Mouse (Mus musculus): ENCODE measurements around the gene Vmn1r236. TPM values are rescaled to one million over a fixed set of nuclear protein-coding genes. Genes with fewer than 3 reads are reported as not detected.

The Vmn1r236 gene
- polyA plus RNA-seq (2015; fragmentation: Nextera tagmentation; extraction: Ambion mirVana) = not detected in 2 replicates

DNA sequence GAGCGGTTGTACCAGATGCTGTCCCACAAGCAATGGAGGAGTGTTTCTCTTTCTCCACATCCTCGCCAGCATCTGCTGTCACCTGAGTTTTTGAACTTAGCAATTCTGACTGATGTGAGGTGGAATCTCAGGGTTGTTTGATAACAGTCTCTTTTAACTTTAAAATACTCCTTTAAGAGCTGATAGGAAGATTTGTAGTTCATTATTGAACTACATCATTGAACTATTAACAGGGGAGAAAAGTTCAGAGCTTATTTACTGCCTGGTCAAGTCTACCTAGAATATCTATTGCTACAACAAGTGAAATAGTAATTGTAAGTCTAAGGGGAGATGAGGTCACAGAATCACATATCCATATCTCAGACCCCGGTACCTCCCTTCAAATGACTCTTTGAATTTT lies at the start of gene Vmn1r236:
Gene Vmn1r236 (plus strand): TSS at position 301 of the 400 bp plus-strand sequence.
- no peak within 1 kb of the TSS for H3K4me2 ChIP-seq

DNA sequence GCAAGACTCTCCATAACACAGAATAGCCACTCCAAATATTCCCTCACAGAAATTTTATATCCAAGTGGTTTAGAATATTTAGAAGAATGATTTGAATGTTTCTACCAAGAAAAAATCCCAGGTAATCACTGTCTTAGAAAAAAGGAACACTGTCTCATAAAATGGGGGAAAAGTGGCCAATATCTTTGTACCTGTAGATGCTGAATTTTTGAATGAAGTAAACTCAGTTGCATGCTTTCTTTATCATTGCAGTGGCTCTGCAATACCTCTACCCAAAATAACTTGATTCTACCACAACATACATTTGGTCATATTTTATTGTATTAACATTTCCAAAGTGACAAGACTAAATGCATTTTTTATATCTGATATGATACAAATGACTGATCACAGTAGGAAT lies 26.6 kb upstream of the Vmn1r236 start, which contains the start of gene Vmn1r235:
Gene Vmn1r235 (plus strand): TSS at position 301 of the 400 bp plus-strand sequence.
- Histone ChIP-seq H3K27ac (replicated peaks) (no peak within 1 kb of the TSS), H3K4me1 (replicated peaks) (no peaks in the 10 kb centered on the region), H3K9ac (no peak within 1 kb of the TSS), H3K9me3 (no peaks in the 10 kb centered on the region), H3K4me3 (no peak within 1 kb of the TSS), H3K36me3 (no peaks in the 10 kb centered on the region), H3K4me2 (no peak within 1 kb of the TSS), H3K27me3 (no peaks in the 10 kb centered on the region)
- no peak for ATAC-seq (ENCODE audit: low FRiP score, low read depth)

More for the DNA sequence above, at the start of gene Vmn1r236:
- no peak within 1 kb of the TSS for H3K27ac ChIP-seq (replicated peaks)
- no peaks in the 10 kb centered on the region for H3K27me3 ChIP-seq
- WGBS = 80% methylated on average over 3 of the region's 3 CpGs
- H3K36me3 ChIP-seq = no peaks in the 10 kb centered on the region
- no peaks in the 10 kb centered on the region for H3K9me3 ChIP-seq
- H3K4me3 ChIP-seq = no peak within 1 kb of the TSS
- no peak for ATAC-seq (ENCODE audit: low FRiP score, low read depth)
- no peak within 1 kb of the TSS for H3K9ac ChIP-seq
- no peaks in the 10 kb centered on the region for H3K4me1 ChIP-seq (replicated peaks)

DNA sequence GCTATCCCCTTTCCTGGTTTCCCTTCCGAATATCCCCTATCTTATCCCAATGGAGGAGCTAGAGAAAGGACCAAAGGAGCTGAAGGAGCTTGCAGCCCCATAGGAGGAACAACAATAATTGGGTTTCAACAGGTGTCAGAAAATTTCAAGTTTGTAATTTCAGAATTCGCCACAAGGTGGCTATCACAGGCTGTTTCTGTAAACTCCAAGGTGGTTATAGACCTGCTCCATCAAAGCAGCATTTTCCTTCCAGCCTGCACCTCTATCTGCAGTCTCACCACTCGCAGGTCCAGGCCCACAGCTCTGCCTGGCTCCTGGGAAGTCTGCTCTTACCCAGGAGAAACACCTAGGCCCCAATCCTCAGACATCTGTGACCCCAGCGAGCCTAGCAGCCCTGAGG lies 10.6 kb upstream of the Vmn1r236 start:
- Histone ChIP-seq H3K4me1 (replicated peaks) (no peaks in the 10 kb centered on the region), H3K27me3 (no peaks in the 10 kb centered on the region), H3K9me3 (no peaks in the 10 kb centered on the region), H3K36me3 (no peaks in the 10 kb centered on the region), H3K4me3 (no peak overlapping the region), H3K9ac (no peak overlapping the region), H3K4me2 (no peak overlapping the region), H3K27ac (replicated peaks) (no peak overlapping the region)
- peak; percentile 56; the same call in 1 of the 2 replicates for ATAC-seq (ENCODE audit: low FRiP score, low read depth)
- 13% methylated on average over 4 of the region's 4 CpGs for WGBS

DNA sequence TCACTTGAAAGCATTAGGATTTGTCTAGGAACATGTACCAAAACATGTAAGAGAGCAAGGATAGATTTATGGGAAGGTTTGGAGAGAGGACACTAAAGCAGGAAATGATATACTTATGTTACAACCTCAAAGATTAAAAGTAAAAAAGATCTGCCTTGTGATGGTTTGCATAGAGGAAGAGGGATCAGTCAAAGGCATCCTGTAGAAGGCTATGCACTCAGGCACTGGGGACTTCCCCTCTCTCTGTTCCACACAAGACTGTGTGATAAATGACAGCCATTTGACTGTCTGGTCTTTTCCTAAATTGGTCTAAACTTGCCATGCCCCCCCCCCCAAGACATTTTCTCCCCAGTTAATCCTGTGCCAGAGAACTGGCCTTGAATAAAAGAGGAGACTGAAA lies 1.7 kb downstream of the Vmn1r236 start:
- H3K36me3 ChIP-seq = no peaks in the 10 kb centered on the region
- no peak overlapping the region for H3K27ac ChIP-seq (replicated peaks)
- H3K9ac ChIP-seq = no peak overlapping the region
- H3K9me3 ChIP-seq = no peaks in the 10 kb centered on the region
- no peaks in the 10 kb centered on the region for H3K4me1 ChIP-seq (replicated peaks)
- no peak for ATAC-seq (ENCODE audit: low FRiP score, low read depth)
- H3K4me2 ChIP-seq = no peak overlapping the region
- H3K4me3 ChIP-seq = no peak overlapping the region
- H3K27me3 ChIP-seq = no peaks in the 10 kb centered on the region

DNA sequence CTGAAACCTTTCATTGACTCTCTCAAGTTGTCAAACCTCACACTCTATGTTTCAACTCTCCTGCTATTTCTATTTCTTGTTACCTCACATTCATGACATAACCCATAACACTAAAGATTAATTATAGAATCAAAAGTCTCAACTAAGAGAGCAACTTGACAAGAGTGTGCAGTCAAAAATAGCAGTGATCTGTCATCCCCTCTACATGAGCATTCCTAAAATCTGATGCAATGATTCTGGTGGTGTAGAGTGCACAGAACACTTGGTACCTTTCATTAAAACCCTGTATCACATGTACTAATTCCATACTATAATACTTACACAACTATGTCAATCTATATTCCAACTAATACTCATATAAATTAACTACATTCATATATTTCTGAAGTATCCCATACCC lies 7.0 kb downstream of the Vmn1r236 start:
- ATAC-seq (ENCODE audit: low FRiP score, low read depth) = no peak

DNA sequence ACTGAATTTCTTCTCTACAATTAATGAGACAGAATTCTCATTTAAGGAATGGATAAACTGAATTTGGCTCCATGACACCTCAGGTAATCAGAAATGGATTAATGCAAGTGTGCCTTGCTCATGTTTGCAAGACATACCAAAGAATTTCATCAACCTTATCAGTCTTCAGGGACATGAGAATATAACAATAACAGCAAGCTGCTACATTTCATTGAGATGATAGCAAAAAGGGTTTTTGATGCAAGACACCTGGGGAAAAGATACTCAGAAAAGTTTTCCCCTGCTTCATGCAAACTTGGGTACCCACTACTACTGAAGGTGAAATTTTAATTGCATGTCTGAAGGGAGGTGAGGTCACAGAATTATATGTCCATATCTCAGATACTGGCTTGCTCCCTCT lies 28.8 kb downstream of the Vmn1r236 start, which contains the start of gene Vmn1r237:
Gene Vmn1r237 (plus strand): TSS at position 301 of the 400 bp plus-strand sequence.
- no peak within 1 kb of the TSS for H3K27ac ChIP-seq (replicated peaks)

More for the DNA sequence above, 7.0 kb downstream of the Vmn1r236 start:
- Histone ChIP-seq H3K9me3 (no peaks in the 10 kb centered on the region), H3K27me3 (no peaks in the 10 kb centered on the region), H3K4me3 (no peak overlapping the region), H3K27ac (replicated peaks) (no peak overlapping the region), H3K36me3 (no peaks in the 10 kb centered on the region), H3K9ac (no peak overlapping the region), H3K4me2 (no peak overlapping the region), H3K4me1 (replicated peaks) (no peaks in the 10 kb centered on the region)

More for the DNA sequence above, 28.8 kb downstream of the Vmn1r236 start, which contains the start of gene Vmn1r237:
- H3K9ac ChIP-seq = no peak within 1 kb of the TSS
- H3K27me3 ChIP-seq = no peaks in the 10 kb centered on the region
- H3K4me3 ChIP-seq = no peak within 1 kb of the TSS
- H3K4me2 ChIP-seq = no peak within 1 kb of the TSS
- H3K9me3 ChIP-seq = no peaks in the 10 kb centered on the region
- no peaks in the 10 kb centered on the region for H3K4me1 ChIP-seq (replicated peaks)
- ATAC-seq (ENCODE audit: low FRiP score, low read depth) = no peak
- no peaks in the 10 kb centered on the region for H3K36me3 ChIP-seq

Small RNA genes lying within 50 kb of the gene (microRNA-seq; reads per million reads assigned to microRNA genes)
- gene Gm26384 = not detected

Other genes starting within 250 kb of the Vmn1r236 start
- gene Vmn1r234, start 56.9 kb upstream of the Vmn1r236 start, polyA plus RNA-seq (2015; fragmentation: Nextera tagmentation; extraction: Ambion mirVana) = not detected in 2 replicates
- not detected in 2 replicates for gene Vmn1r235, start 26.5 kb upstream of the Vmn1r236 start, polyA plus RNA-seq (2015; fragmentation: Nextera tagmentation; extraction: Ambion mirVana)
- not detected in 2 replicates for gene Vmn1r237, start 28.9 kb downstream of the Vmn1r236 start, polyA plus RNA-seq (2015; fragmentation: Nextera tagmentation; extraction: Ambion mirVana)
- gene Zfp677, start 100.8 kb downstream of the Vmn1r236 start, polyA plus RNA-seq (2015; fragmentation: Nextera tagmentation; extraction: Ambion mirVana) = 4.7 TPM in 2 replicates
- 4.4 and 5.7 TPM in 2 replicates for gene Zfp54, start 140.3 kb downstream of the Vmn1r236 start, polyA plus RNA-seq (2015; fragmentation: Nextera tagmentation; extraction: Ambion mirVana)
- gene Zfp51, start 167.4 kb downstream of the Vmn1r236 start, polyA plus RNA-seq (2015; fragmentation: Nextera tagmentation; extraction: Ambion mirVana) = 11.7 and 12.7 TPM in 2 replicates
- 9.4 and 9.5 TPM in 2 replicates for gene Zfp53, start 206.1 kb downstream of the Vmn1r236 start, polyA plus RNA-seq (2015; fragmentation: Nextera tagmentation; extraction: Ambion mirVana)